Mouse (Mus musculus) CH12.LX (cell line): ENCODE measurements at regions not wholly inside any gene's neighbourhood (a gene's known extent, or its start where the extent isn't known, plus 50 kb on each side); places are given as distances from the start of the nearest gene placed in this dataset.

Source experiments
- CTCF ChIP-seq, 2 experiments: IDR thresholded peaks in 1 of 2; conservative IDR thresholded peaks in 1 of 2; 2 replicates each; pipeline ENCODE4 v1.5.1; 2011 to 2012; ENCODE audit warnings: low read depth in 2 of 2, low read length in 2 of 2, improper control_type of control experiment in 1 of 2, inconsistent platforms in 1 of 2, mild to moderate bottlenecking in 1 of 2, moderate library complexity in 1 of 2
- EP300 ChIP-seq: IDR thresholded peaks from 2 replicates; pipeline ENCODE4 v1.6.1; 2011; ENCODE audit warnings: low read length, improper control_type of control experiment
- GABPA ChIP-seq: IDR thresholded peaks from 2 replicates; pipeline ENCODE4 v1.6.1; 2012; ENCODE audit warnings: low read depth, low read length, improper control_type of control experiment, inconsistent platforms; ENCODE audit not compliant: insufficient replicate concordance
- JUND ChIP-seq: conservative IDR thresholded peaks from 2 replicates; pipeline ENCODE4 v1.6.1; 2011; ENCODE audit warnings: low read depth, low read length, improper control_type of control experiment
- MAZ ChIP-seq: IDR thresholded peaks from 2 replicates; pipeline ENCODE4 v1.6.1; 2012; ENCODE audit warnings: low read depth, mild to moderate bottlenecking, inconsistent platforms, low read length, improper control_type of control experiment, moderate library complexity
- POLR2A ChIP-seq: IDR thresholded peaks from 2 replicates; pipeline ENCODE4 v1.6.1; 2011; ENCODE audit warnings: low read depth, mild to moderate bottlenecking, improper control_type of control experiment, low read length
- POLR2AphosphoS2 ChIP-seq: IDR thresholded peaks from 2 replicates; pipeline ENCODE4 v1.6.1; 2011; ENCODE audit warnings: low read depth, low read length, improper control_type of control experiment
- RAD21 ChIP-seq: IDR thresholded peaks from 2 replicates; pipeline ENCODE4 v1.6.1; 2011; ENCODE audit warnings: low read depth, mild to moderate bottlenecking, low read length, improper control_type of control experiment, moderate library complexity
- SIN3A ChIP-seq: IDR thresholded peaks from 2 replicates; pipeline ENCODE4 v1.6.1; 2012; ENCODE audit warnings: low read length, improper control_type of control experiment, inconsistent platforms
- TCF12 ChIP-seq: IDR thresholded peaks from 2 replicates; pipeline ENCODE4 v1.6.1; 2014; ENCODE audit warnings: low read depth, mild to moderate bottlenecking, inconsistent platforms, low read length, improper control_type of control experiment
- USF1 ChIP-seq: IDR thresholded peaks from 2 replicates; pipeline ENCODE4 v1.6.1; 2014; ENCODE audit warnings: low read depth, mild to moderate bottlenecking, inconsistent platforms, low read length, improper control_type of control experiment
- USF2 ChIP-seq: conservative IDR thresholded peaks from 2 replicates; pipeline ENCODE4 v1.6.1; 2011; ENCODE audit warnings: low read depth, low read length, improper control_type of control experiment
- ZC3H11A ChIP-seq: IDR thresholded peaks from 2 replicates; pipeline ENCODE4 v1.6.1; 2012; ENCODE audit warnings: low read depth, mild to moderate bottlenecking, inconsistent platforms, low read length, improper control_type of control experiment

- TF ChIP-seq USF2 (no peak), ZC3H11A (no peak), POLR2A (no peak), USF1 (no peak), CTCF (conservative IDR thresholded peaks at IDR 0.05 in 1 of 2, IDR thresholded peaks at IDR 0.05 in 1 of 2; ENCODE audit: low read depth in 2 of 2, low read length in 2 of 2) (no peak), EP300 (no peak), MAZ (no peak), RAD21 (no peak), SIN3A (no peak), POLR2AphosphoS2 (no peak), TCF12 (no peak), GABPA (no peak), JUND (no peak)
Observed at GRCm38 (mm10) chr11:20985069-20985759, 105.9 kb upstream of the Peli1 start.
